Comparison of ENCODE assay signal across 11 mouse cellular contexts in the genomic region with DNA sequence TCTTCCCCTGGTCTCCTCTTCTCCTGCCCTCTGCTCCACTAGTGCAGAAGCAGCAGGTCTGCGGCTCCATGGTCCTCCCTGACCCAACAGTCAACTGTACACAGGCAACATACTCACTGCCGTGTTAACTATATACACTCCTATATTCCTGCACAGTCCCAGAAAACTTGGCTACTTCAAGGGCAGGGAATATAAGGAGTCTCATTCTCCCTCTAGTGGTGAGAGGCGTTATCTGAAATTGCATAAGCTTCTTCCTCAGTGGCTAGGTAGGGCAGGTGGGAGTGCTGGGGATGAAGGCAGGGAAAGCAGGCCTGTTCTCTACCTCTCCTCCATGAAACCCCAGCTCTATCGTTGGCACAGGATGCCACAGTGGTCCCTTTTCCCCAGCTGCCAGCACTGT. TPM values are rescaled to one million over a fixed set of nuclear protein-coding genes. Genes with fewer than 3 reads are reported as not detected.
DNase-seq lines count a peak whose midpoint lies in the region; ATAC-seq lines count a peak whose summit lies in the region.
"Had no signal": no experiment of that assay in that cellular context is flagged by ENCODE, and none has a peak within 500 bp of the region (broad histone marks: within the 10 kb centered on the region; RNA-seq: fewer than 3 reads in every experiment).

No protein-coding gene starts in this region.

- no peaks in the 10 kb centered on the region for H3K36me3 ChIP-seq in midbrain, embryonic 15.5 days (replicated peaks)
- H3K36me3 ChIP-seq: G1E; heart, embryonic 13.5 days had no signal

- no peak overlapping the region for H3K9ac ChIP-seq in midbrain, embryonic 15.5 days
- H3K9ac ChIP-seq: heart, embryonic 13.5 days had no signal

- no peaks in the 10 kb centered on the region for H3K9me3 ChIP-seq in midbrain, embryonic 15.5 days
- H3K9me3 ChIP-seq: heart, embryonic 13.5 days had no signal

- 36% methylated on average over 4 of the region's 4 CpGs for WGBS in midbrain, embryonic 15.5 days

- H3K4me3 ChIP-seq in midbrain, embryonic 15.5 days, result no peak overlapping the region
- H3K4me3 ChIP-seq: heart, embryonic 13.5 days; myocyte had no signal

- H3K4me2 ChIP-seq in midbrain, embryonic 15.5 days, result 0 out of 2 replicates have a peak overlapping the region, but pooled peaks have one; percentile 9
- H3K4me2 ChIP-seq: heart, embryonic 13.5 days had no signal

- DNase-seq in cerebellum, postnatal 25 days, result peak; percentile 3 to 5
- DNase-seq in 416B (ENCODE audit: low read depth), result peak; percentile 11
- DNase-seq in embryo, embryonic 11.5 days (ENCODE audit: low read depth, low spot score), result peak; percentile 36
- DNase-seq in kidney, adult 9 months, result peak; percentile 54
- DNase-seq in c-Kit-positive CD71-positive TER-119-positive erythroid progenitor cells, embryonic 14.5 days (ENCODE audit: low spot score), result no peak

- peaks cover 3% of the 10 kb centered on the region for H3K4me1 ChIP-seq in midbrain, embryonic 15.5 days

- ATAC-seq in cerebellum, adult (ENCODE audit: insufficient number of reproducible peaks, low FRiP score, low TSS enrichment), result no peak
- peak; percentile 57 for ATAC-seq in midbrain, embryonic 15.5 days (replicated peaks)
- no peak for ATAC-seq in monocyte, adult 5-6 weeks (replicated peaks; ENCODE audit: insufficient number of reproducible peaks, low FRiP score, low TSS enrichment, poor library complexity, severe bottlenecking)

- H3K27ac ChIP-seq in midbrain, embryonic 15.5 days, result no peak overlapping the region
- H3K27ac ChIP-seq: heart, embryonic 13.5 days had no signal

- H3K27me3 ChIP-seq in midbrain, embryonic 15.5 days (replicated peaks), result no peaks in the 10 kb centered on the region

RNA-seq across cellular contexts. Expression of gene Gabrg3, which starts 2.9 kb away (rescaled TPM):
- polyA plus RNA-seq in midbrain, embryonic 15.5 days (2015; fragmentation: Nextera tagmentation; extraction: Ambion mirVana), result 7.0 and 8.6 TPM in 2 replicates
- total RNA-seq in monocyte, adult 5-6 weeks (2017), result not detected in 3 replicates
- polyA plus RNA-seq: G1E, myocyte had no signal

RNA-seq across cellular contexts. Expression of gene Gabrb3, which starts 35.4 kb away (rescaled TPM):
- 49.3 and 57.8 TPM in 2 replicates for polyA plus RNA-seq in midbrain, embryonic 15.5 days (2015; fragmentation: Nextera tagmentation; extraction: Ambion mirVana)
- not detected in 3 replicates for total RNA-seq in monocyte, adult 5-6 weeks (2017)
- polyA plus RNA-seq: G1E, myocyte had no signal
